Mouse (Mus musculus) c-Kit-positive CD71-positive TER-119-positive erythroid progenitor cells, embryonic 14.5 days (primary cell): ENCODE measurements around the gene Nob1.

Source experiments
- DNase-seq: peaks from one replicate; pipeline ENCODE4 v3.0.0-alpha.2; 2013; ENCODE audit warnings: low spot score

Gene Nob1

GRCm38 (mm10) chr8:107386171-107386570 is 38.7 kb downstream of the Nob1 start:
- DNase-seq, result peak; percentile 25

GRCm38 (mm10) chr8:107385063-107385462 is 39.8 kb downstream of the Nob1 start:
- DNase-seq, result no peak

GRCm38 (mm10) chr8:107384651-107385050 is 40.2 kb downstream of the Nob1 start:
- no peak for DNase-seq

GRCm38 (mm10) chr8:107382898-107383297 is 42.0 kb downstream of the Nob1 start:
- no peak for DNase-seq

GRCm38 (mm10) chr8:107381666-107382065 is 43.2 kb downstream of the Nob1 start:
- DNase-seq, result no peak

GRCm38 (mm10) chr8:107380734-107381133 is 44.1 kb downstream of the Nob1 start:
- DNase-seq, result no peak

- DNase-seq, result no peak
Measured at GRCm38 (mm10) chr8:107377346-107377745, 47.5 kb downstream of the Nob1 start.

GRCm38 (mm10) chr8:107370311-107370710 is 54.5 kb downstream of the Nob1 start:
- DNase-seq, result no peak
